Mouse (Mus musculus) embryonic fibroblast, embryonic 13.5 days (primary cell): Measurements from ENCODE around the gene Dner.

ENCODE experiments used
- CTCF ChIP-seq: IDR thresholded peaks from 2 replicates; pipeline ENCODE4 v1.5.1; 2011; ENCODE audit warnings: mild to moderate bottlenecking, control low read depth, low read length, moderate library complexity, borderline replicate concordance; ENCODE audit not compliant: insufficient read depth
- POLR2A ChIP-seq: IDR thresholded peaks from 2 replicates; pipeline ENCODE4 v1.6.1; 2011; ENCODE audit warnings: low read depth, mild to moderate bottlenecking, control low read depth, low read length, moderate library complexity

DNA sequence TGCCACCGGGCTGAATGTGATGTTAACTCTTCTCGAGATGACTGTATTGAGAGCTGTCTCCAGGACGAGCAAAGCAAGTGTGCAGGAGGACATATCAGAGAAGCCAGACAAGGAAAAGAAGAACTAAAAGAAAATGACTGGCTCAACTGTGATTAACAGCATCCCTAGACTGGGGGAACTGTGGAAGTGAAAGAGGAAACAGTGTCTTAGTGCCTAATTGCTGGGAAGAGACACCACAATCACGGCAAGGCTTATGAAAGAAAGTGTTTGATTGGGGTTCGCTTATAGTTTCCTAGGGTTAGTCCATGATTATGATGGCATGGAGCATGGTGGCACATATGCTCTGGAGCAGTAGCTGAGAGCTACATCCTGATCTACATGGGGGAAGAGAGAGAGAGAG lies 269.3 kb downstream of the Dner start:
- TF ChIP-seq CTCF: no peak
- no peak for TF ChIP-seq POLR2A
